Mouse (Mus musculus) brown adipose tissue, adult 24 weeks (tissue): ENCODE data around the gene Rerg. TPM values are rescaled to one million over a fixed set of nuclear protein-coding genes. Genes with fewer than 3 reads are reported as not detected.

ENCODE experiments used
- H3K27ac ChIP-seq: fragments of 200-500 bp; replicated peaks from 2 replicates; pipeline ENCODE4 v1.5.1; 2012; ENCODE audit warnings: low read depth, mild to moderate bottlenecking, low read length
- H3K4me1 ChIP-seq: fragments of 200-500 bp; 2 replicates; pipeline ENCODE4 v1.6.1; 2012; ENCODE audit warnings: low read length, mixed read lengths; ENCODE audit not compliant: control insufficient read depth, insufficient read depth, insufficient read length
- H3K4me3 ChIP-seq: fragments of 200-500 bp; 2 replicates; pipeline ENCODE4 v1.5.1; 2012; ENCODE audit warnings: low read depth, mild to moderate bottlenecking, low read length, moderate library complexity; ENCODE audit not compliant: insufficient read depth
- polyA plus RNA-seq: library from polyadenylated mRNA; stranded (reverse); fragments of >200 nt; gene quantifications from 2 replicates; pipeline ENCODE4 v1.2.4, GENCODE M21; 2012; ENCODE audit not compliant: missing spikeins, insufficient read depth, insufficient read length

Gene Rerg
- polyA plus RNA-seq, 1 experiment = not detected

- Histone ChIP-seq H3K4me1 (no peaks in the 10 kb centered on the region), H3K4me3 (no peak overlapping the region), H3K27ac (no peak overlapping the region)
These were observed 9.8 kb upstream of the Rerg start for GRCm38 (mm10) chr6:137180115-137180514.

GRCm38 (mm10) chr6:137179026-137179425, 8.7 kb upstream of the Rerg start:
- H3K4me3 ChIP-seq = no peak overlapping the region
- H3K27ac ChIP-seq = no peak overlapping the region
- no peaks in the 10 kb centered on the region for H3K4me1 ChIP-seq

- no peak overlapping the region for H3K27ac ChIP-seq
- H3K4me1 ChIP-seq = no peaks in the 10 kb centered on the region
- no peak overlapping the region for H3K4me3 ChIP-seq
These were observed 349 bp upstream of the Rerg start for GRCm38 (mm10) chr6:137170646-137171045.

GRCm38 (mm10) chr6:137169171-137169968, 927 bp downstream of the Rerg start:
- no peak overlapping the region for H3K27ac ChIP-seq
- no peaks in the 10 kb centered on the region for H3K4me1 ChIP-seq
- peak overlapping the region; percentile 54 for H3K4me3 ChIP-seq

- no peak overlapping the region for H3K27ac ChIP-seq
- H3K4me1 ChIP-seq = no peaks in the 10 kb centered on the region
- H3K4me3 ChIP-seq = no peak overlapping the region
These were observed 3.5 kb downstream of the Rerg start for GRCm38 (mm10) chr6:137166843-137167242.

- H3K4me3 ChIP-seq = no peak overlapping the region
- no peaks in the 10 kb centered on the region for H3K4me1 ChIP-seq
- no peak overlapping the region for H3K27ac ChIP-seq
These were observed 6.7 kb downstream of the Rerg start for GRCm38 (mm10) chr6:137163571-137163970.

GRCm38 (mm10) chr6:137163061-137163460, 7.2 kb downstream of the Rerg start:
- Histone ChIP-seq H3K4me3 (no peak overlapping the region), H3K4me1 (no peaks in the 10 kb centered on the region), H3K27ac (no peak overlapping the region)

- Histone ChIP-seq H3K4me3 (no peak overlapping the region), H3K4me1 (no peaks in the 10 kb centered on the region)
These were observed 7.8 kb downstream of the Rerg start for GRCm38 (mm10) chr6:137162481-137162880.

GRCm38 (mm10) chr6:137161491-137162088, 8.7 kb downstream of the Rerg start:
- Histone ChIP-seq H3K4me3 (no peak overlapping the region), H3K27ac (no peak overlapping the region), H3K4me1 (no peaks in the 10 kb centered on the region)

More at GRCm38 (mm10) chr6:137162481-137162880, 7.8 kb downstream of the Rerg start:
- no peak overlapping the region for H3K27ac ChIP-seq

- no peak overlapping the region for H3K27ac ChIP-seq
- H3K4me1 ChIP-seq = no peaks in the 10 kb centered on the region
- no peak overlapping the region for H3K4me3 ChIP-seq
These were observed 10.8 kb downstream of the Rerg start for GRCm38 (mm10) chr6:137159372-137159926.

GRCm38 (mm10) chr6:137156437-137157219, 13.7 kb downstream of the Rerg start:
- no peak overlapping the region for H3K4me3 ChIP-seq
- no peak overlapping the region for H3K27ac ChIP-seq
- H3K4me1 ChIP-seq = no peaks in the 10 kb centered on the region

- H3K27ac ChIP-seq = no peak overlapping the region
- no peak overlapping the region for H3K4me3 ChIP-seq
- H3K4me1 ChIP-seq = no peaks in the 10 kb centered on the region
These were observed 14.8 kb downstream of the Rerg start for GRCm38 (mm10) chr6:137155196-137156137.

GRCm38 (mm10) chr6:137153021-137153420, 17.3 kb downstream of the Rerg start:
- Histone ChIP-seq H3K4me3 (no peak overlapping the region), H3K27ac (no peak overlapping the region), H3K4me1 (no peaks in the 10 kb centered on the region)

GRCm38 (mm10) chr6:137151015-137151414, 19.3 kb downstream of the Rerg start:
- Histone ChIP-seq H3K4me3 (no peak overlapping the region), H3K4me1 (no peaks in the 10 kb centered on the region)

More at GRCm38 (mm10) chr6:137151015-137151414, 19.3 kb downstream of the Rerg start:
- no peak overlapping the region for H3K27ac ChIP-seq
